Mouse (Mus musculus) liver, postnatal 0 days (tissue): ENCODE measurements around the gene Tmx2.

Source experiments
- CTCF ChIP-seq: sonication (generic); IDR thresholded peaks from 2 replicates; pipeline ENCODE4 v1.5.1; 2016; ENCODE audit warnings: antibody characterized with exemption, low read depth
- EP300 ChIP-seq: IDR thresholded peaks from 2 replicates; pipeline ENCODE4 v1.6.1; 2016; ENCODE audit warnings: antibody characterized with exemption, low read depth, mild to moderate bottlenecking

DNA sequence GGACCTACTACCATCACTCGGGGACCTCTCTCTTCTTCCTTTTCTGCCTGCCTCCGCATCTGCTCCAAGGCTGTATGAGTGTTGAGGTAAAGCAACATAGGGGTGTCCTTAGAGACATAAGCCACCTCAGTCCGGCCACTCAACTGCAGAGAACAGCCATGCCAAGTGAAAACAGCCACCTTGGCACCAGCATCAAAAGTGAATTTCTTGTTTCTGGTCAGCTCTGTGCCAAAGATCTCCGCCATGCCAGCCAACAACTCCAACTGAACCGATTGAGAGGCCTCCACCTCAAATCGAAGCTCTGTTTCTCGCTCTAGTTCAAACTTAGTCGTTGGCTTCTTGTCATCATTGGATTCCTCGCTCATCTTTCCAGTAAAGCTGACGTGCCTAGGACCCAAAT lies 46.8 kb upstream of the Tmx2 start:
- TF ChIP-seq CTCF (no peak), EP300 (no peak)
